Mouse (Mus musculus) embryo, embryonic 11 days (tissue): Measurements from ENCODE around the gene Alg1.

Source experiments
- DNase-seq: peaks from one replicate; pipeline ENCODE4 v3.0.0-alpha.2; 2015

The Alg1 gene

GRCm38 (mm10) chr16:5242882-5243281 lies 9.5 kb downstream of the Alg1 start:
- DNase-seq: no peak

DNA sequence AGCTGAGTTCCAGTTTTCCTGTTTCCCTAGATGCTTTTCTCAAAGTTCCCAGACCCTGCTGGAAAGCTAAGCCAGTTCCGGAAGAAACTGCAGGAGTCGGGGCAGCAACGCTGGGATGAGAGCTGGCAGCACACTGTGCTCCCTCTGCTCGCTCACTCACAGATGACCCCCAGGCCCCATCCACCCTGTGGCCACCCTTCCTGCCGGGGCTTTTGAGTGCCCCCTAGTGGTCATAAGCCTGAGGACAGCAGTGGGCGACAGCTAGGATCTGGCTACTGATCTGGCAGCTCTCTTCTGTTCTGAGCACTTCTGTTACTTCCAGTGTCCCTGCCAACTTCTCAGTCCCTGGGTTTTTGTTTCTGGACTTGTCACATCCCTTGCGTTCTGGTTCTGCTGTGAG lies 11.0 kb downstream of the Alg1 start:
- peak; percentile 67 for DNase-seq

- no peak for DNase-seq
Observed at GRCm38 (mm10) chr16:5250891-5251290, 17.5 kb downstream of the Alg1 start.

GRCm38 (mm10) chr16:5252260-5252659 lies 18.8 kb downstream of the Alg1 start:
- DNase-seq: no peak

GRCm38 (mm10) chr16:5254346-5255025 lies 21.1 kb downstream of the Alg1 start:
- peak; percentile 87 for DNase-seq

DNA sequence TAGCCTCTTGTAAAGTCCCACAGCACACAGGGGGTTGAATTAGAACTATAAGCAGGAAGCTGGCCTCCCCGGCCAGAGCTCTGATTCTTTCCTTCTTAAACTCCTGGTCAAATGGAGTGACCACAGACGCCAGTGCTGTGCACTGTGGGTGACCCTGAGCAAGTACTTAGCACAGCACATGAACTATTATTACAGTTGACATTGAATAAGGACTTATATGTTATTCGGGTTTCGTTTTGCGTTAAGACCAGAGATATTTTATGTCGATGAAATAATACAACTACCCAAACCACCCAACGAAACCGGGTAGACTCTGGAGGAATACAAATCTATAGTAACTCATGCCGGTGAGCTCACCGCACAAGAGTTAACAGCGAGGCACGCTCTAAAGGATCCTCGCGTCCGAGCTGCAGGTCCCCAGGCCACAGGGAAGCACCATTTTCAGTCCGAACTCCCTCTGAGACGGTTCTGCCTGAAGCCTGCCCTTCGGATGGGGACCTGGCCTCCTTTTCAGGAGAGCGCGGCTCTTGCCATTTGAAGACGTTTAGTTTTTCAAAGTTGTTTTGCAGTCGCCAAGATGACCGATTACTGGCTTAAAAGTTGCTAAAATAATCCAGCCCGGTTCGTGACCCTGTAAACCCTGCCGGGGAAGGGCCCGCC lies 21.8 kb downstream of the Alg1 start:
- peak; percentile 46 for DNase-seq

GRCm38 (mm10) chr16:5255779-5256496 lies 22.5 kb downstream of the Alg1 start, which contains the start of gene Eef2kmt:
Gene Eef2kmt, minus strand, starts transcription at chr16:5255983.
- DNase-seq: peak; percentile 100

DNA sequence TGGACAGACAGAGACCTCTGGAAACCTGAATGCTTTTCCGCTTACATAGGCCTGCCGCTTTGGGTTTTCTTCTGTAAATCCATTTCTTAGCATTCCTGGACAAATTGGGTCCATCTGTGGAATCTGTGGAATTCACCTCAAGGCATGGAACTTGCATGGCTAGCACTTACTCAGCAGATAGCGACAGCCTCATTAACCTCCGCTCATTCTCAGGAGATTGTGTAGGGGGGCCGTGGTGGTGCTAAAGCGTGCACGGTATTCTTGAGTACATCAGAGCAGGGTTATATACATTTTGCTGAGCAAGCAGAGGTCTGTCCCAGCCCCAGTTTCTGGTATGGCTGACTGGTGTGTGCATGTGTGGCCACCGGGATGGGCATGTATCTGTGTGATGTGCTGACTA lies 29.7 kb downstream of the Alg1 start:
- peak; percentile 70 for DNase-seq

GRCm38 (mm10) chr16:5263926-5264325 lies 30.5 kb downstream of the Alg1 start:
- DNase-seq: no peak

- DNase-seq: no peak
Observed at GRCm38 (mm10) chr16:5271411-5272035, 38.1 kb downstream of the Alg1 start.

DNA sequence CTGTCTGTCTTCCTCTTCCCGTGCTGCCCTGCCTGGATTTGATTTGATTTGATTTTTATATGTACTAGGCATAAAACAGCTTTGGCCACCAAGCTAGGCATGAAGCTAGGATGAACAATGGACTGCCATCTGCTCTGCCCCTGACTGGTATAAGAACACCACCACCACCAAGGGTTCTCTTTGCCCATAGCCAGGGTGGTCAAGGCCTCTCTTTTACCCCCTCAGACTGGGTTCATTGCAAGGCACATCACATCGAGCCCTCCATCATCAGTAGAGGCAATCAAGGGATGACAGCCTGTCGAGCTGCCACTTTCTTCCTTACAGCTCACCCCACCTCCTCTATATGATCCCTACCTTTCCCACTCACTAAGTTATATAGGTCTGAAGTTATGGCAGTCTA lies 39.0 kb downstream of the Alg1 start:
- no peak for DNase-seq

DNA sequence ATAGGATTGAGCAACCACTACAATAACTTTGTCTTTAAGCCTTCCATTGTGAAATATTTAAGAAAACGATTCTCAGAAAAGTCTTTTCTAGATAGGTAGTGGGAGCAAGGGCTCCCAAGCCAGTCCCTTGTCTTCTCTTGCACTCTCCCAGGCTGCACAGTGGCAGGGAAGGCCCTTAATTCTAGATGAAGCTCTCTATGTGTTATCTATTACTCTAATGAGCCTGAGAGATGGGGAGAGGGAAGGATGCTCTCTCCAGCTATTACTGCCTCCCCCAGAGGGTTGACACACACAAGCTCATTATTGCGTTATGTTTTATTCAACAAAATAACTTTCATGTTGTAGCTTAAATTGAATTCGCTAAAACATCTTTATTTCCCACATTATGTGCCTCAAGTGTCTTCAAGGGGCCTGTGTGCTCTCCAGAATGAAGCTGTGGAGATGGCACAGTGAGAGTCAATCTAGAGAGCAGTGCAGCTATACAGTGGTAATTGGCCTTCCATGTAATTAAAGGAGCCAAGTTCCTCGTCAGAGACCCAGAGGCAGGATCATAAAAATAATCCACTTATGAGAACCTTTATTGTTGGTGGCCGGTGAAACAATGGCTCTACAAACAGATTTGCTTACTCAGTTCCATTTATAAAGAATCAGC lies 46.3 kb downstream of the Alg1 start:
- no peak for DNase-seq

DNA sequence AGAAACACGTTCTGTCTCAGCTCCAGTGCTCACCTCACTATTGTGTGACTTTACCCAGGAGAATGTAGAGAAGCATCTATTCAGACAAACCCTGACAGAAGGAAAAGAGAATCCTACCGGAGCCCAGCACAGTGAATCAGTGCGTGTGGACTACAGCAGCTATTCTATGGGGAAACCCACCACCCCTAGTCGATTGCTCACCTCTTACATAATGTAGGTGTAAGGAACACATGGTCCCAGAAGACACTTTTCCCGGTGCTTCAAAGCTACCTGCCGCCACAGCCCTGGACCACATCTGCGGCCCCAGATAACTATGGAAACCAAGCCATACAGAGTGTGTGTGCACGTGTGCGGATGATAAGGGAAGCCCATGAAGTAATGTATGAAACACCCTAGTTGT lies 49.3 kb downstream of the Alg1 start:
- no peak for DNase-seq

GRCm38 (mm10) chr16:5285376-5285775 lies 52.0 kb downstream of the Alg1 start:
- DNase-seq: no peak
